Mouse (Mus musculus) heart, postnatal 0 days (tissue): ENCODE results near the gene Lin7a. TPM values are rescaled to one million over a fixed set of nuclear protein-coding genes. Genes with fewer than 3 reads are reported as not detected.

ENCODE experiments used
- ATAC-seq: fragments of 200-750 bp; cut with Nextera tagmentation; 2 replicates; pipeline ENCODE4 v1.8.0; 2017; ENCODE audit warnings: low read depth, moderate number of reproducible peaks, moderate library complexity; ENCODE audit not compliant: insufficient read depth
- DNase-seq: peaks from one replicate; pipeline ENCODE4 v3.0.0-alpha.2; 2016; ENCODE audit warnings: low spot score
- H3K27ac ChIP-seq: fragments of 300-500 bp; sonication (generic); 2 replicates; pipeline ENCODE4 v1.5.1; 2014; ENCODE audit warnings: low read depth, mild to moderate bottlenecking
- H3K27me3 ChIP-seq: fragments of 300-500 bp; sonication (generic); 2 replicates; pipeline ENCODE4 v1.6.1; 2014; ENCODE audit warnings: low read length, mixed read lengths; ENCODE audit not compliant: control insufficient read depth, insufficient read depth
- H3K36me3 ChIP-seq: fragments of 300-500 bp; sonication (generic); replicated peaks from 2 replicates; pipeline ENCODE4 v1.6.1; 2014; ENCODE audit warnings: low read length, mixed read lengths; ENCODE audit not compliant: control insufficient read depth, insufficient read depth
- H3K4me1 ChIP-seq: fragments of 300-500 bp; sonication (generic); 2 replicates; pipeline ENCODE4 v1.6.1; 2014; ENCODE audit warnings: antibody characterized with exemption; ENCODE audit not compliant: control insufficient read depth, insufficient read depth
- H3K4me2 ChIP-seq: fragments of 300-500 bp; sonication (generic); 2 replicates; pipeline ENCODE4 v1.6.1; 2014; ENCODE audit warnings: low read depth, mild to moderate bottlenecking, low read length, moderate library complexity
- H3K4me3 ChIP-seq: fragments of 300-500 bp; sonication (generic); 2 replicates; pipeline ENCODE4 v1.5.1; 2014; ENCODE audit warnings: low read depth, low read length
- H3K9ac ChIP-seq: fragments of 300-500 bp; sonication (generic); replicated peaks from 2 replicates; pipeline ENCODE4 v1.6.1; 2014; ENCODE audit warnings: low read depth, low read length, mixed read lengths
- H3K9me3 ChIP-seq: fragments of 300-500 bp; sonication (generic); replicated peaks from 2 replicates; pipeline ENCODE4 v1.6.1; 2016; ENCODE audit warnings: low read length; ENCODE audit not compliant: control insufficient read depth
- CTCF ChIP-seq: IDR thresholded peaks from 2 replicates; pipeline ENCODE4 v1.5.1; 2016; ENCODE audit warnings: antibody characterized with exemption, control low read depth, low read depth
- EP300 ChIP-seq: IDR thresholded peaks from 2 replicates; pipeline ENCODE4 v1.6.1; 2016; ENCODE audit warnings: antibody characterized with exemption, low read depth
- WGBS: fragments of 180-500 bp; shearing (Covaris S2); extraction: QIAGEN DNeasy Blood & Tissue Kit; methylation state at CpG from one replicate; pipeline ENCODE4 v1.1.7; 2014; 5-methylcytosine and 5-hydroxymethylcytosine counted together
- polyA plus RNA-seq: library from polyadenylated mRNA; unstranded; fragments of >200 nt; fragmentation: Nextera tagmentation; extraction: Ambion mirVana; gene quantifications from 2 replicates; pipeline ENCODE4 v1.2.1, GENCODE M21; 2015
- total RNA-seq: library from RNA; depleted of rRNA; stranded (reverse); fragments of >200 nt; gene quantifications from 2 replicates; pipeline ENCODE4 v1.2.3, GENCODE M21; 2014; ENCODE audit warnings: low replicate concordance

Gene Lin7a
- total and polyA plus RNA-seq, 2 experiments from 2014 or later = 1.00 to 8.2 TPM

GRCm38 (mm10) chr10:107316100-107316499, 44.6 kb downstream of the Lin7a start:
- Histone ChIP-seq H3K36me3 (no peaks in the 10 kb centered on the region), H3K4me3 (no peak overlapping the region), H3K4me1 (no peaks in the 10 kb centered on the region), H3K4me2 (no peak overlapping the region), H3K27me3 (no peaks in the 10 kb centered on the region), H3K27ac (no peak overlapping the region), H3K9ac (no peak overlapping the region), H3K9me3 (no peaks in the 10 kb centered on the region)
- no peak for ATAC-seq
- DNase-seq = no peak
- WGBS = 57% methylated on average over 2 of the region's 2 CpGs
- no peak for TF ChIP-seq CTCF
- no peak for TF ChIP-seq EP300

- no peaks in the 10 kb centered on the region for H3K27me3 ChIP-seq
- H3K4me3 ChIP-seq = no peak overlapping the region
- ATAC-seq = no peak
- no peaks in the 10 kb centered on the region for H3K9me3 ChIP-seq
- WGBS = 63% methylated on average over 2 of the region's 2 CpGs
- no peak for TF ChIP-seq CTCF
- TF ChIP-seq EP300 = no peak
- H3K4me2 ChIP-seq = no peak overlapping the region
- H3K9ac ChIP-seq = no peak overlapping the region
- H3K4me1 ChIP-seq = no peaks in the 10 kb centered on the region
- DNase-seq = no peak
- H3K27ac ChIP-seq = no peak overlapping the region
- no peaks in the 10 kb centered on the region for H3K36me3 ChIP-seq
These were observed 48.2 kb downstream of the Lin7a start for GRCm38 (mm10) chr10:107319648-107320047.

- ATAC-seq = no peak
- H3K4me1 ChIP-seq = no peaks in the 10 kb centered on the region
- no peaks in the 10 kb centered on the region for H3K9me3 ChIP-seq
- TF ChIP-seq CTCF (no peak), EP300 (no peak)
- no peaks in the 10 kb centered on the region for H3K27me3 ChIP-seq
- H3K9ac ChIP-seq = no peak overlapping the region
- H3K4me3 ChIP-seq = no peak overlapping the region
- no peak overlapping the region for H3K27ac ChIP-seq
- H3K36me3 ChIP-seq = no peaks in the 10 kb centered on the region
- 81% methylated on average over 7 of the region's 7 CpGs for WGBS
- no peak overlapping the region for H3K4me2 ChIP-seq
- no peak for DNase-seq
These were observed 52.4 kb downstream of the Lin7a start for GRCm38 (mm10) chr10:107323865-107324264.

GRCm38 (mm10) chr10:107325558-107325957, 54.1 kb downstream of the Lin7a start:
- ATAC-seq = no peak
- 78% methylated on average over 5 of the region's 5 CpGs for WGBS

GRCm38 (mm10) chr10:107339524-107339923, 68.0 kb downstream of the Lin7a start:
- DNase-seq = no peak
- no peak overlapping the region for H3K4me3 ChIP-seq
- H3K36me3 ChIP-seq = no peaks in the 10 kb centered on the region
- no peaks in the 10 kb centered on the region for H3K4me1 ChIP-seq
- no peaks in the 10 kb centered on the region for H3K9me3 ChIP-seq
- no peak overlapping the region for H3K9ac ChIP-seq
- WGBS = 80% methylated on average over 3 of the region's 3 CpGs
- no peak overlapping the region for H3K4me2 ChIP-seq
- H3K27ac ChIP-seq = no peak overlapping the region; the same call in 1 of the 2 replicates
- TF ChIP-seq CTCF = no peak
- TF ChIP-seq EP300 = no peak
- no peak for ATAC-seq
- H3K27me3 ChIP-seq = no peaks in the 10 kb centered on the region

More at GRCm38 (mm10) chr10:107325558-107325957, 54.1 kb downstream of the Lin7a start:
- no peak for DNase-seq
- TF ChIP-seq EP300 = no peak
- TF ChIP-seq CTCF = no peak
- H3K4me1 ChIP-seq = no peaks in the 10 kb centered on the region
- H3K9me3 ChIP-seq = no peaks in the 10 kb centered on the region
- H3K36me3 ChIP-seq = no peaks in the 10 kb centered on the region
- H3K27ac ChIP-seq = no peak overlapping the region
- no peaks in the 10 kb centered on the region for H3K27me3 ChIP-seq
- no peak overlapping the region for H3K4me3 ChIP-seq
- H3K4me2 ChIP-seq = no peak overlapping the region
- H3K9ac ChIP-seq = no peak overlapping the region

- DNase-seq (no peak), ATAC-seq (no peak)
- 86% methylated on average over 4 of the region's 4 CpGs for WGBS
- no peaks in the 10 kb centered on the region for H3K9me3 ChIP-seq
- H3K9ac ChIP-seq = no peak overlapping the region
- H3K36me3 ChIP-seq = no peaks in the 10 kb centered on the region
- no peak overlapping the region for H3K4me3 ChIP-seq
- H3K4me1 ChIP-seq = no peaks in the 10 kb centered on the region
- H3K27ac ChIP-seq = no peak overlapping the region
- no peaks in the 10 kb centered on the region for H3K27me3 ChIP-seq
- no peak for TF ChIP-seq EP300
- no peak for TF ChIP-seq CTCF
- no peak overlapping the region for H3K4me2 ChIP-seq
These were observed 69.7 kb downstream of the Lin7a start for GRCm38 (mm10) chr10:107341151-107341550.
